Mouse (Mus musculus): Measurements from ENCODE around the gene Sh3glb1. TPM values are rescaled to one million over a fixed set of nuclear protein-coding genes. Genes with fewer than 3 reads are reported as not detected.

Gene Sh3glb1
- polyA plus RNA-seq, 1 experiment from 2014 or later, result 112 TPM

GRCm38 (mm10) chr3:144683136-144683814, 36.9 kb downstream of the Sh3glb1 start:
- no peak overlapping the region for H3K4me3 ChIP-seq
- no peak overlapping the region for H3K9ac ChIP-seq
- ATAC-seq (ENCODE audit: low FRiP score, low read depth), result no peak
- H3K4me2 ChIP-seq, result no peak overlapping the region
- no peaks in the 10 kb centered on the region for H3K9me3 ChIP-seq
- 96% methylated on average over 12 of the region's 12 CpGs for WGBS
- H3K36me3 ChIP-seq, result no peaks in the 10 kb centered on the region; the same call in 1 of the 2 replicates
- no peak overlapping the region for H3K27ac ChIP-seq (replicated peaks)
- H3K27me3 ChIP-seq, result no peaks in the 10 kb centered on the region
- no peaks in the 10 kb centered on the region for H3K4me1 ChIP-seq (replicated peaks)

DNA sequence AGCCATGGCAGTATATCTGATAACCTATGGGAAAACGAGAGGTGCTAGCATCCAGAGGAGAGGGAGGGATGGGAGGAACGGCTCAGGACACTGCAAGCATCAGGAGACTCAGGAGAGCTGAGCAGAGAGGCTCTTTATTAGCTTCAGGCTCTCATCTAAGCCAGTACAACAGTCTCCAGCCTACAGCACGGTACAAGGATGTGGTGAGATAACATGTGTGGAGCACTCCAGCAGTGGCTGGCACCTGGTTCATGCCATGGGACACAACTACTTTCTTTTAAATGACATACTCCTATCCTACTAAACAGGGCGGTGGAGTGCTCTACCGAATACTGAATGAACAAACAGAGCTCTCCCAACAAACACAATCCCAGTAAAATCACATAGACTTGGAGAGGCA, 38.6 kb downstream of the Sh3glb1 start:
- Histone ChIP-seq H3K27ac (replicated peaks) (no peak overlapping the region), H3K4me2 (no peak overlapping the region), H3K9me3 (no peaks in the 10 kb centered on the region), H3K27me3 (no peaks in the 10 kb centered on the region), H3K36me3 (no peaks in the 10 kb centered on the region; the same call in 1 of the 2 replicates), H3K9ac (no peak overlapping the region), H3K4me3 (no peak overlapping the region), H3K4me1 (replicated peaks) (no peaks in the 10 kb centered on the region)
- 87% methylated on average over 5 of the region's 5 CpGs for WGBS
- ATAC-seq (ENCODE audit: low FRiP score, low read depth), result no peak

GRCm38 (mm10) chr3:144679701-144680159, 40.4 kb downstream of the Sh3glb1 start:
- H3K27me3 ChIP-seq, result no peaks in the 10 kb centered on the region
- H3K27ac ChIP-seq (replicated peaks), result no peak overlapping the region
- H3K9ac ChIP-seq, result no peak overlapping the region
- H3K4me1 ChIP-seq (replicated peaks), result no peaks in the 10 kb centered on the region
- H3K36me3 ChIP-seq, result no peaks in the 10 kb centered on the region; the same call in 1 of the 2 replicates
- H3K4me3 ChIP-seq, result no peak overlapping the region
- no peaks in the 10 kb centered on the region for H3K9me3 ChIP-seq
- ATAC-seq (ENCODE audit: low FRiP score, low read depth), result no peak
- 91% methylated on average over 8 of the region's 8 CpGs for WGBS
- no peak overlapping the region for H3K4me2 ChIP-seq

DNA sequence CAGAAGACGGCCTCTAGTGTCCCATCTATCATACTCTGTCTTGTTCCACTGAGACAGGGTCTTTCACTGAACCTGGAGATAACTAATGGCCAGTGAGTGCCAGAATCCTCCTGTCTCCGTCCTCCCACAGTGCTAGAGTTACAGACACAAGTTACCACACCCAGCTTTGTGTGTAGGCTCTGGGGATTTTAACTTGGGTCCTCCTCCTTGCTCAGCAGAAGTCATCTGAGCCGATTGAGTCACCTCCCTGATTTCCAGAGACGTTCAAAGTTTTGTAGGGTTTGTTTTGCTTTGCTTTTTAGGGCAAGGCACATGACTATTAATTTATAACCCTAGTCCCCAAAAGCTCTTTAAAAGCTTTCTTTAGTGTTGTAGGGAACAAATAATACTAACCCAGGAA, 41.0 kb downstream of the Sh3glb1 start:
- no peak for ATAC-seq (ENCODE audit: low FRiP score, low read depth)
- no peaks in the 10 kb centered on the region for H3K4me1 ChIP-seq (replicated peaks)
- no peaks in the 10 kb centered on the region; the same call in 1 of the 2 replicates for H3K36me3 ChIP-seq
- H3K9ac ChIP-seq, result no peak overlapping the region
- WGBS, result 78% methylated on average over 4 of the region's 4 CpGs
- H3K27ac ChIP-seq (replicated peaks), result no peak overlapping the region
- no peaks in the 10 kb centered on the region for H3K27me3 ChIP-seq
- no peak overlapping the region for H3K4me3 ChIP-seq
- no peak overlapping the region for H3K4me2 ChIP-seq
- no peaks in the 10 kb centered on the region for H3K9me3 ChIP-seq

DNA sequence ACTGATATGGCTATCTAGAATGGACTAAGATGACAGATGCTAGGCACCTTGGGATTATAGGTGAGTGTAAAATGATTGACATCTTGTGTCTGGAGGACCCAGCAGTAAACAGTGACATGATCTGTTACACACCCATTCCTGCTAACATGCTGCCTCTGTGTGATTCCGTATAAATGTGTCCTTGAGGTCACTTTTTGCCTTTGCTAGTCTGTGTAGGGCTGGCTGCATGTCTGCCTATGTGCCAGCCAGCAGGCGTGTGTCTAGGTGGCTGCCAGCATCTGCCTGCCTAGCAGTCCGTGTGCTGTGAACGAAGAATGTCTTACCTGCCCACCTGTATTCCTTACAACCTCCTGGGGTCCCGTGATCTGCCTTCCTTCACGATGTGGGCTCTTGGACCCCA, 42.4 kb downstream of the Sh3glb1 start:
- H3K4me1 ChIP-seq (replicated peaks), result no peaks in the 10 kb centered on the region
- 92% methylated on average over 6 of the region's 6 CpGs for WGBS
- ATAC-seq (ENCODE audit: low FRiP score, low read depth), result no peak

GRCm38 (mm10) chr3:144676249-144676648, 43.9 kb downstream of the Sh3glb1 start:
- Histone ChIP-seq H3K27me3 (no peaks in the 10 kb centered on the region), H3K4me2 (no peak overlapping the region), H3K4me3 (no peak overlapping the region), H3K36me3 (no peaks in the 10 kb centered on the region), H3K9ac (no peak overlapping the region), H3K4me1 (replicated peaks) (no peaks in the 10 kb centered on the region), H3K9me3 (no peaks in the 10 kb centered on the region), H3K27ac (replicated peaks) (no peak overlapping the region)
- WGBS, result 83% methylated on average over 9 of the region's 9 CpGs
- no peak for ATAC-seq (ENCODE audit: low FRiP score, low read depth)

More for the DNA sequence above, 42.4 kb downstream of the Sh3glb1 start:
- no peaks in the 10 kb centered on the region for H3K36me3 ChIP-seq
- H3K9ac ChIP-seq, result no peak overlapping the region
- H3K27ac ChIP-seq (replicated peaks), result no peak overlapping the region
- H3K4me2 ChIP-seq, result no peak overlapping the region
- H3K9me3 ChIP-seq, result no peaks in the 10 kb centered on the region
- H3K4me3 ChIP-seq, result no peak overlapping the region
- H3K27me3 ChIP-seq, result no peaks in the 10 kb centered on the region

DNA sequence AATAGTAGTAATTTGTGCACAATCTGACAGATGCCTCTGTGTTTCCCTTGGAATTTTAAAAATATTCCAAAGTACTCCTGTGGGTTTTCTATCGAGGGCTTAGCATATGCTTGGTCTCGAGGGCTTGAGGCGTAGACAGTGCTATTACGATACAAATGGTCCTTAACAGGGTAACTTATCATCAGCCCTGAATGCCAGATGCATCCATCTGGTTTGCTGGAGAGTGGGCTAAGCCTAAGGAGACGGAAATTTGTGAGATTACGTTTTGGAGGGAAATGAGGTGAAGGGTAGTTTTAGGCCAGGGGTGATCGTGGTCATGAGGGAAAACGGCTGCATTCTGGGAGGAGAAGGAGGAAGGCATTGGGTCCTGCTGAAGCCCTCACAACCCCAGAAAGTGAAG, 48.1 kb downstream of the Sh3glb1 start:
- Histone ChIP-seq H3K4me3 (no peak overlapping the region), H3K9ac (no peak overlapping the region), H3K27ac (replicated peaks) (no peak overlapping the region), H3K36me3 (no peaks in the 10 kb centered on the region), H3K4me2 (no peak overlapping the region), H3K27me3 (no peaks in the 10 kb centered on the region), H3K4me1 (replicated peaks) (no peaks in the 10 kb centered on the region), H3K9me3 (no peaks in the 10 kb centered on the region)
- ATAC-seq (ENCODE audit: low FRiP score, low read depth), result no peak
- WGBS, result 61% methylated on average over 8 of the region's 8 CpGs

DNA sequence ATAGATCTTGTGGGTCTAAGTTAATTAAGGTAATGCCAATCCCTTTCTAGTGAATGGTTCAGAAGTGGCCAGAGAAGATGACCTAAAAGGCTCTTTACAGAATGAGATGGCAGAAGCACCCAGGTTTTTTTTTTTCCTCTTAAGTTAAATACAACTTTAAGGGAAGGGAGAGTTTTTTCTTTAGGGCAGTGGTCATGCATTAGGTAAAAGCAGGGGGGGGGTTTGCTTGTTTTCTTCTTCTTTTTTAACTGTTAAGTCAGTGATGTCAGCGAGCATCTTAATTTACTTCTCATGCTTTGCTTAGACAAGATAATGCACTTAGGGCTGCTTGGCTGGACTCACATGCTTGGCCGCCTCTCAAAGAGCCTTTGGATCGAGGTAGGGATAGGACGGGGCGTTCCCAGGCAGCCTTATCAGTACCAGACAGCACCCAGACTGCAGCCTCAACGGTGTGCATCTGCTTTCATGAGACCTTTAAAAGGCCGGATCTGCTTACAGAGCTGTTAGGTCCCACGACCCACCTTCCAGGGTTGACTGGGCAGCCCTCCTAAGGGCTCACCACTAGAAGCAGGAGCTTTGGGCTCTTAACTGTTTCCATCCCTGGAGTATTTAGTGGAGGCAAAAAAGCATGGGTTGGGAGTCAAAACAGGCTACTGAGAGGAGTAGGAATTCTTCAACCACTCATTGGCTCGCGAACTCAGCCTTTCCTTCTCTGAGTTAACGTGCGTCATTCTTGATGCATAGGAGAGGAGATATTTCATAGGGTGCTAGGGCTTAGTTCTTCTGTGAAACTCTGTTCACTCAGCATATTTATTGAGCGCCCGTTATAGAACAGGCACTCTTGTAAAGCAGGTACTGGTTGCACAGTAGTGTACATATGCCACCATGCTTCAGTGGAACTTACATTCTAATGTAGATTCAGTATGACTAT, 49.9 kb downstream of the Sh3glb1 start:
- ATAC-seq (ENCODE audit: low FRiP score, low read depth), result no peak
- WGBS, result 62% methylated on average over 14 of the region's 14 CpGs
- peaks cover 3% of the 10 kb centered on the region; the same call in 1 of the 2 replicates for H3K4me1 ChIP-seq (replicated peaks)
- H3K4me3 ChIP-seq, result no peak overlapping the region
- H3K27ac ChIP-seq (replicated peaks), result no peak overlapping the region
- no peak overlapping the region for H3K4me2 ChIP-seq
- no peaks in the 10 kb centered on the region for H3K27me3 ChIP-seq
- H3K9ac ChIP-seq, result no peak overlapping the region
- H3K36me3 ChIP-seq, result no peaks in the 10 kb centered on the region
- H3K9me3 ChIP-seq, result no peaks in the 10 kb centered on the region

- H3K4me2 ChIP-seq, result no peak overlapping the region
- no peak overlapping the region for H3K9ac ChIP-seq
- H3K36me3 ChIP-seq, result no peaks in the 10 kb centered on the region
- H3K27me3 ChIP-seq, result no peaks in the 10 kb centered on the region
- H3K4me1 ChIP-seq (replicated peaks), result peaks cover 10% of the 10 kb centered on the region
- H3K27ac ChIP-seq (replicated peaks), result 0 out of 2 replicates have a peak overlapping the region, but pooled peaks have one; percentile 11
- 74% methylated on average over 11 of the region's 11 CpGs for WGBS
- no peak for ATAC-seq (ENCODE audit: low FRiP score, low read depth)
- no peak overlapping the region for H3K4me3 ChIP-seq
- no peaks in the 10 kb centered on the region for H3K9me3 ChIP-seq
Measured at GRCm38 (mm10) chr3:144669457-144669864, 50.7 kb downstream of the Sh3glb1 start.

GRCm38 (mm10) chr3:144668949-144669348, 51.2 kb downstream of the Sh3glb1 start:
- ATAC-seq (ENCODE audit: low FRiP score, low read depth), result no peak
- 0 out of 2 replicates have a peak overlapping the region, but pooled peaks have one; percentile 11 for H3K27ac ChIP-seq (replicated peaks)
- 51% methylated on average over 2 of the region's 2 CpGs for WGBS
- H3K9ac ChIP-seq, result no peak overlapping the region
- H3K4me1 ChIP-seq (replicated peaks), result peaks cover 10% of the 10 kb centered on the region
- no peaks in the 10 kb centered on the region for H3K9me3 ChIP-seq
- H3K4me2 ChIP-seq, result no peak overlapping the region
- H3K27me3 ChIP-seq, result no peaks in the 10 kb centered on the region
- H3K4me3 ChIP-seq, result no peak overlapping the region
- H3K36me3 ChIP-seq, result no peaks in the 10 kb centered on the region

- Histone ChIP-seq H3K4me2 (no peak overlapping the region), H3K36me3 (no peaks in the 10 kb centered on the region), H3K4me3 (no peak overlapping the region), H3K9ac (no peak overlapping the region), H3K4me1 (replicated peaks) (peaks cover 10% of the 10 kb centered on the region), H3K27me3 (no peaks in the 10 kb centered on the region), H3K9me3 (no peaks in the 10 kb centered on the region), H3K27ac (replicated peaks) (no peak overlapping the region)
- ATAC-seq (ENCODE audit: low FRiP score, low read depth), result no peak
- 88% methylated on average over 9 of the region's 9 CpGs for WGBS
Measured at GRCm38 (mm10) chr3:144668039-144668438, 52.1 kb downstream of the Sh3glb1 start.
